Comparison of ENCODE assay signal across 17 mouse cellular contexts in genomic region chr13:119619735-119620134, GRCm38 (mm10). TPM values are rescaled to one million over a fixed set of nuclear protein-coding genes. Genes with fewer than 3 reads are reported as not detected.
DNase-seq lines count a peak whose midpoint lies in the region; ATAC-seq and TF ChIP-seq lines count a peak whose summit lies in the region.
"Had no signal": no experiment of that assay in that cellular context is flagged by ENCODE, and none has a peak within 500 bp of the region (broad histone marks: within the 10 kb centered on the region; RNA-seq: fewer than 3 reads in every experiment).

No protein-coding gene starts in this region.

- ATAC-seq in forebrain, embryonic 14.5 days: no peak
- ATAC-seq in forebrain, embryonic 13.5 days: no peak
- ATAC-seq in limb, embryonic 14.5 days (ENCODE audit: low FRiP score, low read depth): peak; percentile 9; the same call in 1 of the 2 replicates
- peak; percentile 62 for ATAC-seq in intestine, postnatal 0 days
- no peak for ATAC-seq in cerebellum, adult (ENCODE audit: insufficient number of reproducible peaks, low FRiP score, low TSS enrichment)
- ATAC-seq: hindbrain, postnatal 0 days; liver, embryonic 12.5 days; midbrain, embryonic 16.5 days had no signal

- H3K9ac ChIP-seq in forebrain, embryonic 14.5 days (ENCODE audit: low read length): no peak overlapping the region
- H3K9ac ChIP-seq in forebrain, embryonic 13.5 days: no peak overlapping the region
- H3K9ac ChIP-seq in limb, embryonic 14.5 days (ENCODE audit: low read depth, low read length, severe bottlenecking): no peak overlapping the region
- H3K9ac ChIP-seq in intestine, postnatal 0 days (ENCODE audit: low read depth, low read length): no peak overlapping the region
- H3K9ac ChIP-seq: embryonic facial prominence, embryonic 13.5 days; liver, embryonic 12.5 days; neural tube, embryonic 12.5 days had no signal

- TF ChIP-seq POLR2A in limb, embryonic 14.5 days (IDR thresholded peaks at IDR 0.05; ENCODE audit: borderline replicate concordance, extremely low read depth, insufficient read depth, insufficient read length): no peak

- TF ChIP-seq CTCF in intestine, postnatal 0 days (IDR thresholded peaks at IDR 0.05; ENCODE audit: low read depth): no peak

- H3K4me2 ChIP-seq in forebrain, embryonic 14.5 days (ENCODE audit: low read length): no peak overlapping the region
- H3K4me2 ChIP-seq in forebrain, embryonic 13.5 days: no peak overlapping the region
- H3K4me2 ChIP-seq in limb, embryonic 14.5 days (replicated peaks; ENCODE audit: low read depth, low read length, severe bottlenecking): no peak overlapping the region
- H3K4me2 ChIP-seq in intestine, postnatal 0 days (replicated peaks; ENCODE audit: low read depth): no peak overlapping the region; the same call in 1 of the 2 replicates
- H3K4me2 ChIP-seq: embryonic facial prominence, embryonic 13.5 days; heart, embryonic 11.5 days; liver, embryonic 12.5 days; neural tube, embryonic 12.5 days had no signal

- no peak overlapping the region for H3K27ac ChIP-seq in forebrain, embryonic 14.5 days (ENCODE audit: low read depth, low read length)
- H3K27ac ChIP-seq in forebrain, embryonic 13.5 days: no peak overlapping the region
- H3K27ac ChIP-seq in limb, embryonic 14.5 days (replicated peaks; ENCODE audit: low read depth, low read length): no peak overlapping the region
- H3K27ac ChIP-seq in limb, embryonic 10.5 days: no peak overlapping the region
- no peak overlapping the region for H3K27ac ChIP-seq in intestine, postnatal 0 days (ENCODE audit: low read depth, low read length)
- H3K27ac ChIP-seq: embryonic facial prominence, embryonic 13.5 days; hindbrain, postnatal 0 days; liver, embryonic 12.5 days; neural tube, embryonic 12.5 days had no signal

- H3K4me3 ChIP-seq in forebrain, embryonic 14.5 days (ENCODE audit: low read depth, low read length): no peak overlapping the region
- H3K4me3 ChIP-seq in forebrain, embryonic 13.5 days: no peak overlapping the region
- H3K4me3 ChIP-seq in limb, embryonic 14.5 days (replicated peaks; ENCODE audit: low read length): no peak overlapping the region
- H3K4me3 ChIP-seq in limb, embryonic 10.5 days: no peak overlapping the region
- no peak overlapping the region for H3K4me3 ChIP-seq in intestine, postnatal 0 days (ENCODE audit: low read depth, low read length)
- H3K4me3 ChIP-seq: embryonic facial prominence, embryonic 13.5 days; liver, embryonic 12.5 days; neural tube, embryonic 12.5 days had no signal

- DNase-seq in forebrain, embryonic 14.5 days (ENCODE audit: low spot score): peak; percentile 3
- DNase-seq in limb, embryonic 14.5 days (ENCODE audit: low spot score): peak; percentile 31
- DNase-seq in limb, embryonic 10.5 days (ENCODE audit: low spot score): no peak
- DNase-seq in skeletal muscle tissue, adult 2 months (ENCODE audit: low read depth, low spot score): peak; percentile 45
- no peak for DNase-seq in thymus, postnatal 10 days (ENCODE audit: low spot score in 2 of 2)
- DNase-seq: adrenal gland, adult 2 months; cerebellum, adult 2 months; spleen, adult 18-20 months had no signal

- no peaks in the 10 kb centered on the region for H3K27me3 ChIP-seq in forebrain, embryonic 14.5 days (replicated peaks; ENCODE audit: control insufficient read depth, insufficient read depth, low read length)
- H3K27me3 ChIP-seq in forebrain, embryonic 13.5 days: no peaks in the 10 kb centered on the region
- H3K27me3 ChIP-seq in limb, embryonic 14.5 days (ENCODE audit: control insufficient read depth, insufficient read depth, low read length): no peaks in the 10 kb centered on the region
- H3K27me3 ChIP-seq in limb, embryonic 10.5 days (ENCODE audit: low read depth, poor library complexity, severe bottlenecking): no peaks in the 10 kb centered on the region
- no peaks in the 10 kb centered on the region for H3K27me3 ChIP-seq in intestine, postnatal 0 days (replicated peaks; ENCODE audit: control insufficient read depth, insufficient read depth, low read length)
- H3K27me3 ChIP-seq: embryonic facial prominence, embryonic 13.5 days; liver, embryonic 12.5 days; neural tube, embryonic 12.5 days had no signal

- H3K36me3 ChIP-seq in forebrain, embryonic 14.5 days (ENCODE audit: control insufficient read depth, insufficient read depth, low read length): no peaks in the 10 kb centered on the region
- no peaks in the 10 kb centered on the region for H3K36me3 ChIP-seq in forebrain, embryonic 13.5 days (ENCODE audit: poor library complexity, severe bottlenecking)
- no peaks in the 10 kb centered on the region for H3K36me3 ChIP-seq in limb, embryonic 14.5 days (ENCODE audit: control insufficient read depth, insufficient read depth, low read length)
- H3K36me3 ChIP-seq in limb, embryonic 10.5 days: no peaks in the 10 kb centered on the region
- no peaks in the 10 kb centered on the region for H3K36me3 ChIP-seq in intestine, postnatal 0 days (ENCODE audit: control insufficient read depth, insufficient read depth)
- H3K36me3 ChIP-seq: embryonic facial prominence, embryonic 13.5 days; liver, embryonic 12.5 days; neural tube, embryonic 12.5 days had no signal

- no peaks in the 10 kb centered on the region for H3K4me1 ChIP-seq in forebrain, embryonic 14.5 days (ENCODE audit: control insufficient read depth, insufficient read depth, low read length)
- H3K4me1 ChIP-seq in forebrain, embryonic 13.5 days: no peaks in the 10 kb centered on the region
- no peaks in the 10 kb centered on the region for H3K4me1 ChIP-seq in limb, embryonic 14.5 days (ENCODE audit: control insufficient read depth, insufficient read depth, low read length)
- H3K4me1 ChIP-seq in limb, embryonic 10.5 days: no peaks in the 10 kb centered on the region
- H3K4me1 ChIP-seq in intestine, postnatal 0 days (replicated peaks; ENCODE audit: control insufficient read depth, insufficient read depth, low read length): no peaks in the 10 kb centered on the region
- H3K4me1 ChIP-seq: embryonic facial prominence, embryonic 13.5 days; liver, embryonic 12.5 days; neural tube, embryonic 12.5 days had no signal

- H3K9me3 ChIP-seq in forebrain, embryonic 14.5 days (replicated peaks; ENCODE audit: control insufficient read depth, low read length): no peaks in the 10 kb centered on the region
- H3K9me3 ChIP-seq in forebrain, embryonic 13.5 days (replicated peaks): no peaks in the 10 kb centered on the region
- no peaks in the 10 kb centered on the region for H3K9me3 ChIP-seq in limb, embryonic 14.5 days (ENCODE audit: control insufficient read depth, low read length)
- H3K9me3 ChIP-seq in limb, embryonic 10.5 days (replicated peaks): no peaks in the 10 kb centered on the region
- no peaks in the 10 kb centered on the region for H3K9me3 ChIP-seq in intestine, postnatal 0 days (ENCODE audit: control insufficient read depth)
- H3K9me3 ChIP-seq: embryonic facial prominence, embryonic 13.5 days; neural tube, embryonic 12.5 days had no signal

- WGBS in forebrain, embryonic 14.5 days: 83% methylated on average over 3 of the region's 3 CpGs
- WGBS in forebrain, embryonic 13.5 days: 87% methylated on average over 3 of the region's 3 CpGs
- WGBS in limb, embryonic 14.5 days: 47% methylated on average over 3 of the region's 3 CpGs
- 87% methylated on average over 3 of the region's 3 CpGs for WGBS in limb, embryonic 10.5 days
- WGBS in intestine, postnatal 0 days: 26% methylated on average over 3 of the region's 3 CpGs

RNA-seq across cellular contexts. Expression of gene Ccl28, which starts 3.9 kb away (rescaled TPM):
- 0.14 and 0.31 TPM in 2 replicates for polyA plus RNA-seq in forebrain, embryonic 14.5 days (2014; fragmentation: Nextera tagmentation; extraction: Ambion mirVana)
- 0.28 and 0.44 TPM in 2 replicates for polyA plus RNA-seq in forebrain, embryonic 13.5 days (2015; fragmentation: Nextera tagmentation; extraction: Ambion mirVana)
- 0.18 and 0.23 TPM in 2 replicates for polyA plus RNA-seq in limb, embryonic 14.5 days (2012; rRNA removed)
- polyA plus RNA-seq in limb, embryonic 14.5 days (2014; fragmentation: Nextera tagmentation; extraction: Ambion mirVana): 0.07 TPM in 1 of 2 replicates, not detected in the other
- polyA plus RNA-seq in limb, embryonic 10.5 days (2016; fragmentation: Nextera tagmentation; extraction: Ambion mirVana): 0.05 and 0.10 TPM in 2 replicates
- polyA plus RNA-seq in intestine, postnatal 0 days (2015; fragmentation: Nextera tagmentation; extraction: Ambion mirVana): 1.0 and 1.1 TPM in 2 replicates
- polyA plus RNA-seq: adrenal gland, adult 2 months; heart, embryonic 11.5 days; liver, embryonic 12.5 days had no signal

Comparison
In these comparisons a context has a peak if more than half of its experiments do, and no peak if none do; other contexts are left out.
1. DNase-seq: peak in forebrain, embryonic 14.5 days (single experiment), limb, embryonic 14.5 days (single experiment) and skeletal muscle tissue, adult 2 months (single experiment); none in limb, embryonic 10.5 days (single experiment) and thymus, postnatal 10 days (0 of 2).
2. ATAC-seq: peak in limb, embryonic 14.5 days (single experiment) and intestine, postnatal 0 days (single experiment); none in forebrain, embryonic 14.5 days (single experiment), forebrain, embryonic 13.5 days (single experiment) and cerebellum, adult (single experiment).